Mouse (Mus musculus) ES-Bruce4 (cell line): ENCODE results near the gene Cdh4. TPM values are rescaled to one million over a fixed set of nuclear protein-coding genes. Genes with fewer than 3 reads are reported as not detected.

ENCODE experiments used
- H3K27ac ChIP-seq: 2 replicates; pipeline ENCODE4 v1.5.1; 2012; ENCODE audit warnings: low read length, inconsistent platforms; ENCODE audit not compliant: insufficient read depth
- H3K27me3 ChIP-seq: 2 replicates; pipeline ENCODE4 v1.6.1; 2012; ENCODE audit warnings: mild to moderate bottlenecking, low read length, inconsistent platforms; ENCODE audit not compliant: control insufficient read depth, poor library complexity, insufficient read depth, severe bottlenecking
- H3K36me3 ChIP-seq: 2 replicates; pipeline ENCODE4 v1.6.1; 2012; ENCODE audit warnings: inconsistent platforms, mild to moderate bottlenecking, low read length, moderate library complexity; ENCODE audit not compliant: control insufficient read depth, poor library complexity, insufficient read depth, severe bottlenecking
- H3K4me1 ChIP-seq: one replicate; pipeline ENCODE4 v1.8.1; 2011; ENCODE audit warnings: low read length; ENCODE audit not compliant: control insufficient read depth, insufficient read depth
- H3K4me3 ChIP-seq: 2 replicates; pipeline ENCODE4 v1.5.1; 2011; ENCODE audit warnings: low read depth, mild to moderate bottlenecking, low read length
- H3K9ac ChIP-seq: 2 replicates; pipeline ENCODE4 v1.6.1; 2012; ENCODE audit warnings: low read depth, mild to moderate bottlenecking, inconsistent platforms; ENCODE audit not compliant: poor library complexity, severe bottlenecking
- H3K9me3 ChIP-seq: replicated peaks from 2 replicates; pipeline ENCODE4 v1.6.1; 2012; ENCODE audit warnings: mild to moderate bottlenecking, low read length, inconsistent platforms; ENCODE audit not compliant: control insufficient read depth, poor library complexity, insufficient read depth, severe bottlenecking
- CTCF ChIP-seq: IDR thresholded peaks from one replicate; pipeline ENCODE4 v1.8.1; 2011; ENCODE audit warnings: low read depth, low read length
- EP300 ChIP-seq: IDR thresholded peaks from 2 replicates; pipeline ENCODE4 v1.6.1; 2011; ENCODE audit warnings: low read depth, low read length; ENCODE audit not compliant: insufficient read depth
- POLR2A ChIP-seq: IDR thresholded peaks from one replicate; pipeline ENCODE4 v1.8.1; 2011; ENCODE audit warnings: low read length; ENCODE audit not compliant: insufficient read depth
- polyA plus RNA-seq: library from polyadenylated mRNA; stranded (reverse); fragments of >200 nt; gene quantifications from 2 replicates; pipeline ENCODE4 v1.2.4, GENCODE M21; 2011; ENCODE audit warnings: low read depth; ENCODE audit not compliant: missing spikeins, insufficient read depth, insufficient read length

The Cdh4 gene
- polyA plus RNA-seq, 1 experiment, result 1.4 TPM

GRCm38 (mm10) chr2:179662739-179663138 is 220.5 kb downstream of the Cdh4 start:
- Histone ChIP-seq H3K9ac (no peak overlapping the region), H3K27me3 (no peaks in the 10 kb centered on the region), H3K9me3 (no peaks in the 10 kb centered on the region), H3K4me1 (no peaks in the 10 kb centered on the region), H3K36me3 (no peaks in the 10 kb centered on the region), H3K4me3 (no peak overlapping the region), H3K27ac (no peak overlapping the region)
- TF ChIP-seq CTCF (no peak), EP300 (no peak), POLR2A (no peak)

- H3K9ac ChIP-seq, result no peak overlapping the region
- no peaks in the 10 kb centered on the region for H3K4me1 ChIP-seq
- H3K4me3 ChIP-seq, result no peak overlapping the region
- H3K27me3 ChIP-seq, result no peaks in the 10 kb centered on the region
- no peaks in the 10 kb centered on the region for H3K36me3 ChIP-seq
- no peak for TF ChIP-seq EP300
- no peak for TF ChIP-seq POLR2A
- peak; percentile 47 for TF ChIP-seq CTCF
- H3K27ac ChIP-seq, result no peak overlapping the region
- no peaks in the 10 kb centered on the region for H3K9me3 ChIP-seq
Measured at GRCm38 (mm10) chr2:179663652-179664051, 221.4 kb downstream of the Cdh4 start.

GRCm38 (mm10) chr2:179664171-179664608 is 222.0 kb downstream of the Cdh4 start:
- H3K9ac ChIP-seq, result no peak overlapping the region
- no peaks in the 10 kb centered on the region for H3K9me3 ChIP-seq
- no peaks in the 10 kb centered on the region for H3K4me1 ChIP-seq
- no peak overlapping the region for H3K4me3 ChIP-seq
- H3K36me3 ChIP-seq, result no peaks in the 10 kb centered on the region
- TF ChIP-seq POLR2A (no peak), EP300 (no peak), CTCF (no peak)
- H3K27ac ChIP-seq, result no peak overlapping the region
- H3K27me3 ChIP-seq, result no peaks in the 10 kb centered on the region

GRCm38 (mm10) chr2:179670689-179671088 is 228.5 kb downstream of the Cdh4 start:
- no peaks in the 10 kb centered on the region for H3K36me3 ChIP-seq
- TF ChIP-seq POLR2A (no peak), CTCF (no peak), EP300 (no peak)
- H3K4me1 ChIP-seq, result no peaks in the 10 kb centered on the region
- H3K9ac ChIP-seq, result no peak overlapping the region
- no peak overlapping the region for H3K27ac ChIP-seq
- H3K27me3 ChIP-seq, result no peaks in the 10 kb centered on the region
- no peaks in the 10 kb centered on the region for H3K9me3 ChIP-seq
- H3K4me3 ChIP-seq, result no peak overlapping the region

GRCm38 (mm10) chr2:179679866-179680265 is 237.6 kb downstream of the Cdh4 start:
- TF ChIP-seq CTCF, result no peak
- TF ChIP-seq EP300, result no peak
- no peak for TF ChIP-seq POLR2A
- no peak overlapping the region for H3K27ac ChIP-seq
- no peaks in the 10 kb centered on the region for H3K9me3 ChIP-seq
- no peak overlapping the region for H3K4me3 ChIP-seq
- H3K4me1 ChIP-seq, result no peaks in the 10 kb centered on the region
- no peaks in the 10 kb centered on the region for H3K36me3 ChIP-seq
- H3K9ac ChIP-seq, result no peak overlapping the region
- no peaks in the 10 kb centered on the region for H3K27me3 ChIP-seq

GRCm38 (mm10) chr2:179681386-179681785 is 239.2 kb downstream of the Cdh4 start:
- TF ChIP-seq EP300 (no peak), CTCF (peak; percentile 66), POLR2A (no peak)
- Histone ChIP-seq H3K27me3 (no peaks in the 10 kb centered on the region), H3K4me3 (no peak overlapping the region)

More at GRCm38 (mm10) chr2:179681386-179681785, 239.2 kb downstream of the Cdh4 start:
- Histone ChIP-seq H3K9me3 (no peaks in the 10 kb centered on the region), H3K27ac (no peak overlapping the region), H3K36me3 (no peaks in the 10 kb centered on the region), H3K9ac (no peak overlapping the region), H3K4me1 (no peaks in the 10 kb centered on the region)
